Mouse (Mus musculus): ENCODE results near the gene Camta1. TPM values are rescaled to one million over a fixed set of nuclear protein-coding genes. Genes with fewer than 3 reads are reported as not detected.

The Camta1 gene
- polyA plus RNA-seq, 1 experiment: 155 TPM

DNA sequence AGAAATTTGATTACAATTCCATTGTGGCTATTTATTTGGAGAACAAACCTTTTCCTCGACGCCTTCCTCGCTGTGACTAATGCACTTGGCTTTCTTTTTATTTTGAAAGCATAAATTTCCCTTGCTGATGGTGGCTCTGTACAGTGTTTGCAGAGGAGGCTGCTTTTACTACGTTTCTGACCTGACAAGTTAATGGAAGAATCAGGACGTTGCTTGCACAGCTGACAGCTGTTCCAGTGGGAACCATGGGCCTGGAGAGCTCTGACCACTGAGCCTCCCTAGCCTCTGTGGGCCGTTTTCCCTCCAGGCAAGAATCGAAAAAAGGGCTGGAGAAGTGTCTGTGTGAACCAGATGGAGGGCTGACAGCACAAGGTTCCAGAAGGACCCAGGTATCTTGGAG lies 342.7 kb downstream of the Camta1 start:
- Histone ChIP-seq H3K27ac (ENCODE audit: insufficient read depth, low read length) (peak overlapping the region; percentile 32; the same call in 1 of the 2 replicates), H3K4me1 (ENCODE audit: control insufficient read depth, insufficient read depth, low read length) (peaks cover 38% of the 10 kb centered on the region), H3K4me3 (replicated peaks; ENCODE audit: insufficient read depth, low read depth, low read length) (no peak overlapping the region), H3K27me3 (ENCODE audit: control insufficient read depth, insufficient read depth, low read length) (no peaks in the 10 kb centered on the region)
- WGBS: 80% methylated on average over 7 of the region's 7 CpGs
- DNase-seq: no peak
- TF ChIP-seq CTCF (IDR thresholded peaks at IDR 0.05; ENCODE audit: borderline replicate concordance, insufficient read depth, low read depth, low read length) (no peak), POLR2A (IDR thresholded peaks at IDR 0.05; ENCODE audit: borderline replicate concordance, insufficient read depth, low read length) (no peak)

DNA sequence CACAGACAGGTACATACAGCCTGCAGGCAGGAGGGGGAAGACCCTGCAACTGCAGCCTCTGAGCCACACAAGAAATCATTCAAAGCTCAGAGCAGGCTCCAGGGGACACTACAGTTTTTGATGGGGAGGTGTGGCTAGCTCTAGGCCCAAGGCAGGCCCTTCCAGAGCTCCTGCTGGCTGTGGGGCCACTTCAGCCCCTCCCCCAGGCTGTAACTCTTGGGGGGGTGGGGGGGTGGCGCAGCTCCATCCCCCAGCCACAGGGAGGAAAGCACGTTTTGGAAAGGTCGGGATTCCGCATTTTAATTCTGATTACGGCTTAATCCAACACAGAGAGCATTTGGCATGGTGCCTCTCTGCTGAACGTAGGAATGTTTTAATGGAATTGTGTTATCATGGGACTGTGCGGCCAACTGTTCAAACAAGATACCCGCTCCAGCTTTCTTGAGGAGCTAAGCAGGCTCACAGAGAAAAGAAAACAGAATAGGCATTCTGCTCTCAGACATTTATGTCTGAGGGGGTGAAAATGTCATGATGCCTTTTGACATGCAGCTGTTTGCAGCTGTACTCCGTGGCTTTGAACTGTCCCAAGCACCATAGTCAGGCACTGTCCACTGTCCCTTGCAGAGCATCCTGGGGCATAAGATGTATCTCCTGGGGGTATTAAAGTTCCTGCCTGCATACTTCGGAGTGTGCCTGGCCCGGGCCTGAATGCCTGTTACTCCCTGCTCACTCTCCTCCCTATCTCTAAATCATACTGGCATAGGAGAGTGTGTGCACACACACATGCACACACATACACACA lies 344.5 kb downstream of the Camta1 start:
- no peaks in the 10 kb centered on the region for H3K27me3 ChIP-seq (ENCODE audit: control insufficient read depth, insufficient read depth, low read length)
- WGBS: 47% methylated on average over 11 of the region's 11 CpGs
- H3K27ac ChIP-seq (ENCODE audit: insufficient read depth, low read length): no peak overlapping the region

DNA sequence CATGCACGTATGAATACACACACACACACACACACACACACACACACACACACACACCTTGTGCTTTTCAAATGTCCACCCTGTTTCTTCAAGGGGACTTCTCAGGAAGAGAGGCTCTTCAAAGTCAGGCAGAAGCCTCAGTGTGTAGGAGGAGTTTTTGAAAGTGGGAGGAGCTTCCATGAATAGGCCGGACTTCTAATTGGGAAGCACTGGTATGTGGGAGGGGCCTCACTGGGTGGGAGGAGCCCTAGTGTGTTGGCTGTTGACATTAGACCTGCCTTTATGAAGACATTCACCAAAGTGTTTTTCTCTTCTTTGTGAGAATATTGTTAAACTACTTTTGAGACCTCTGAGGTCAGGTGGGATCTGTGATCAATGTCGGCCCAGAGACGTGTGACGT lies 346.4 kb downstream of the Camta1 start:
- no peak for DNase-seq
- TF ChIP-seq POLR2A (IDR thresholded peaks at IDR 0.05; ENCODE audit: borderline replicate concordance, insufficient read depth, low read length): no peak
- no peak for TF ChIP-seq CTCF (IDR thresholded peaks at IDR 0.05; ENCODE audit: borderline replicate concordance, insufficient read depth, low read depth, low read length)
- 91% methylated on average over 5 of the region's 5 CpGs for WGBS
- no peak overlapping the region for H3K4me3 ChIP-seq (replicated peaks; ENCODE audit: insufficient read depth, low read depth, low read length)
- H3K27ac ChIP-seq (ENCODE audit: insufficient read depth, low read length): no peak overlapping the region
- no peaks in the 10 kb centered on the region for H3K27me3 ChIP-seq (ENCODE audit: control insufficient read depth, insufficient read depth, low read length)
- peaks cover 20% of the 10 kb centered on the region for H3K4me1 ChIP-seq (ENCODE audit: control insufficient read depth, insufficient read depth, low read length)

More for the DNA sequence above, 344.5 kb downstream of the Camta1 start:
- DNase-seq: peak in 1 of 2 experiments; percentile 36
- Histone ChIP-seq H3K4me3 (replicated peaks; ENCODE audit: insufficient read depth, low read depth, low read length) (no peak overlapping the region), H3K4me1 (ENCODE audit: control insufficient read depth, insufficient read depth, low read length) (peaks cover 37% of the 10 kb centered on the region)
- TF ChIP-seq CTCF (IDR thresholded peaks at IDR 0.05; ENCODE audit: borderline replicate concordance, insufficient read depth, low read depth, low read length) (no peak), POLR2A (IDR thresholded peaks at IDR 0.05; ENCODE audit: borderline replicate concordance, insufficient read depth, low read length) (no peak)

DNA sequence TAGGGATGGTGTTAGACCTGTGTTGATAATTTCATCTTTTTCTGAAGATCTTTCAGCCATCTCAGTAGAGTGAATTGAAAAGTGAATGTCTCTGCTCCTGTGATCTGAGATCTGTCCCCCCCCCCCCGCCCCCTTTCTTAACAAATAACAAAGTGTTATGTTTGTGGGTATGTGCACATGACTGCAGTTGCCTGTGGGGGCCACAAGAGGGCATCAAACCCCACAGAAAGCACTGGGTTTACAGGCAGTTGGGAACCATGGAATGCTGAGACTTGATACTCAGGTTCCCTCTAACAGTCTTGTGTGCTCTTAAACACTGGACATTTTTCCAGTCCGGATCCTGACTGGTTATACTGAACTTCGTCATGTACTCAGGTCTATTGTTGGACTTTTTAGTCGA lies 350.6 kb downstream of the Camta1 start:
- DNase-seq: no peak
- no peak; the same call in 1 of the 2 replicates for TF ChIP-seq CTCF (IDR thresholded peaks at IDR 0.05; ENCODE audit: borderline replicate concordance, insufficient read depth, low read depth, low read length)
- WGBS: 89% methylated on average over 4 of the region's 4 CpGs

DNA sequence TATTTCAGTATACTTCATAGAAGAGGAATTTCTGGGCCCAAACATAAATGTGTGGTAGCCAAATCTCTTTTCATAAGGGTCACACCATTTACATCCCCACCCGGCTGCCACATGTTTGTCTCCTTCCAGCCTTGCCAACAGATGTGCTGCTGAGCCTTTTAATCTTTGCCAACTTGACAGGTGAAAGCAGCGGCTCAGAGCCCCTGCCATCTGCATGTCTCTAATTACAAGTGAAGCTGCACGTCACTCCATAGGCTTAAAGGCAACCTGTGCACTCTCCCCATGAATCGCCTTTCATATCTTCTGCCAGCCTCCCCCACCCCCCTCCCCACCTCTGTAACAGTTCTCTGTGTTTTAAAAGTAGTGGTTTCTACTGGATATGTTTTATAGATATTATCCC lies 351.3 kb downstream of the Camta1 start:
- H3K4me1 ChIP-seq (ENCODE audit: control insufficient read depth, insufficient read depth, low read length): no peaks in the 10 kb centered on the region
- no peak for TF ChIP-seq CTCF (IDR thresholded peaks at IDR 0.05; ENCODE audit: borderline replicate concordance, insufficient read depth, low read depth, low read length)
- H3K27ac ChIP-seq (ENCODE audit: insufficient read depth, low read length): no peak overlapping the region
- WGBS: 76% methylated on average over 4 of the region's 4 CpGs
- no peak overlapping the region for H3K4me3 ChIP-seq (replicated peaks; ENCODE audit: insufficient read depth, low read depth, low read length)
- no peak for DNase-seq
- H3K27me3 ChIP-seq (ENCODE audit: control insufficient read depth, insufficient read depth, low read length): no peaks in the 10 kb centered on the region

More for the DNA sequence above, 350.6 kb downstream of the Camta1 start:
- Histone ChIP-seq H3K27ac (ENCODE audit: insufficient read depth, low read length) (no peak overlapping the region), H3K27me3 (ENCODE audit: control insufficient read depth, insufficient read depth, low read length) (no peaks in the 10 kb centered on the region), H3K4me3 (replicated peaks; ENCODE audit: insufficient read depth, low read depth, low read length) (no peak overlapping the region), H3K4me1 (ENCODE audit: control insufficient read depth, insufficient read depth, low read length) (no peaks in the 10 kb centered on the region)

DNA sequence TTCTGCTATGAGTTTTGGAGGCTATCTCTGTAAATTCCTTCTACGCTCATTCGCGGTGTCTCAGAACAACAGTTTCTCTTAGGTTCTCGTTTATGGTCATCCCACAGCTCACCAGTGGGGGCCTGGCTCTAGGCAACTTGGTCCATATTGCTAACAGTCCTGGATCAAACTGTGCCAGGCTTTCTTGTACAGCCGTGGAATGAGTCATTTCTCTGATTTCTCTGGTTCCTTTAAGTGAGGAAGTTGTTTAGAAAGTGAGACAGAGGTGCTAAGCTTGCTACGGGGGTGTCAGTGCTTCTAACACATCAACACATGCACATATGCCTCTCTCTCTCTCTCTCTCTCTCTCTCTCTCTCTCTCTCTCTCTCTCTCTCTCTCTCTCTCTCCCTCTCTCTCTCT lies 355.0 kb downstream of the Camta1 start:
- no peak for TF ChIP-seq CTCF (IDR thresholded peaks at IDR 0.05; ENCODE audit: borderline replicate concordance, insufficient read depth, low read depth, low read length)
- no peak for TF ChIP-seq POLR2A (IDR thresholded peaks at IDR 0.05; ENCODE audit: borderline replicate concordance, insufficient read depth, low read length)

DNA sequence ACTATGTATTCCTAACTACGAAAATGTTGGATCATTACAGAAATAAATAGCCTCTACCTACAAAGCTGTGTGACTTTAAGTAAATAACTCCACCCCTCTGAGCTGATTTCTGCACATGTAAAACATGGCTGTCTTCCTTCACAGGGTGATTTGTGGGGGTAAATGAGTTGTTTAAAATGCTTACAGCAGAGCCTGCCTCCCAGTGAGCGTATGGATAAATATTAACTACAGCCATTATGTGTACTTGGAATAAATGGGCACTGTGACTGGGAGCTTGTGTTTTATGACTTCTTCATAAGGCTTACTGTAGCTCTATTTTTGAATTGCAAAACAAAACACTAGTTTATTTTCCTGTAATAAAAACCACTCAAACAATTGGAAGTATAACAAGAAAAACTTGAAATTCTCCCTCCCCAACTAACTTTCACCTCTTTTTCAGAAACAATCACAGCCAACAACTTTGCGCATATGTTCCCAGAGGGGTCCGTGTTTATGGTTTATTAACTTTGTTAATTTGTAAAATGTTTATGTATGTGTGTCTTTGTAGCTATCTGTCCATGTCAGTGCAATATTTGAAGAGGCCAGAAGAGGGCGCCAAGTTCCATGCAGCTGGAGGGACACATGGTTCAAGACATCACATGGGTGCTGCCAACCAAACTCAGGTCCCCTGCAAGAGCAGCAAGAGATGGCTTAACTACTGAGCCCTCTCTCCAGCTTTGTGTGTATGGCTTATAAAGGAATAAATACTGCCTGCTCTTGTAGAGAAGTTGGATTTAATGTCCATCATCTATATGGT lies 363.0 kb downstream of the Camta1 start:
- WGBS: 91% methylated on average over 5 of the region's 5 CpGs
- H3K4me3 ChIP-seq (replicated peaks; ENCODE audit: insufficient read depth, low read depth, low read length): no peak overlapping the region
- no peaks in the 10 kb centered on the region for H3K27me3 ChIP-seq (ENCODE audit: control insufficient read depth, insufficient read depth, low read length)
- TF ChIP-seq POLR2A (IDR thresholded peaks at IDR 0.05; ENCODE audit: borderline replicate concordance, insufficient read depth, low read length): no peak
- peak; percentile 39; the same call in 1 of the 2 replicates for TF ChIP-seq CTCF (IDR thresholded peaks at IDR 0.05; ENCODE audit: borderline replicate concordance, insufficient read depth, low read depth, low read length)
- no peak for DNase-seq
- H3K27ac ChIP-seq (ENCODE audit: insufficient read depth, low read length): no peak overlapping the region
- peaks cover 5% of the 10 kb centered on the region; the same call in 1 of the 2 replicates for H3K4me1 ChIP-seq (ENCODE audit: control insufficient read depth, insufficient read depth, low read length)

More for the DNA sequence above, 355.0 kb downstream of the Camta1 start:
- DNase-seq: no peak
- Histone ChIP-seq H3K27me3 (ENCODE audit: control insufficient read depth, insufficient read depth, low read length) (no peaks in the 10 kb centered on the region), H3K4me3 (replicated peaks; ENCODE audit: insufficient read depth, low read depth, low read length) (no peak overlapping the region), H3K27ac (ENCODE audit: insufficient read depth, low read length) (no peak overlapping the region), H3K4me1 (ENCODE audit: control insufficient read depth, insufficient read depth, low read length) (no peaks in the 10 kb centered on the region)
- 69% methylated on average over 6 of the region's 6 CpGs for WGBS
